Mouse (Mus musculus): ENCODE data around the gene Zswim8.

- no peak for TF ChIP-seq CTCF (IDR thresholded peaks at IDR 0.05; ENCODE audit: low read depth, low read length)
- TF ChIP-seq EP300 (IDR thresholded peaks at IDR 0.05; ENCODE audit: insufficient read depth, low read depth, low read length) = no peak
Measured at GRCm38 (mm10) chr14:20668154-20668810, 39.1 kb upstream of the Zswim8 start, which contains the start of gene Synpo2l.
